Mouse (Mus musculus): ENCODE data around the gene Ezh1. TPM values are rescaled to one million over a fixed set of nuclear protein-coding genes. Genes with fewer than 3 reads are reported as not detected.

Ezh1 gene
- polyA plus RNA-seq, 1 experiment from 2014 or later, result 15.6 TPM

GRCm38 (mm10) chr11:101171721-101172433 is 54.4 kb downstream of the Ezh1 start:
- Histone ChIP-seq H3K9me3 (no peaks in the 10 kb centered on the region), H3K27me3 (peaks cover 79% of the 10 kb centered on the region), H3K36me3 (peaks cover 10% of the 10 kb centered on the region), H3K4me2 (replicated peaks) (peak overlapping the region; percentile 86), H3K4me3 (peak overlapping the region; percentile 58), H3K4me1 (peaks cover 56% of the 10 kb centered on the region), H3K27ac (peak overlapping the region; percentile 84), H3K9ac (peak overlapping the region; percentile 49)
- under 1% methylated on average over 31 of the region's 31 CpGs for WGBS
- peak; percentile 37; the same call in 1 of the 2 replicates for ATAC-seq (ENCODE audit: insufficient number of reproducible peaks, insufficient read depth, low FRiP score, low TSS enrichment)

DNA sequence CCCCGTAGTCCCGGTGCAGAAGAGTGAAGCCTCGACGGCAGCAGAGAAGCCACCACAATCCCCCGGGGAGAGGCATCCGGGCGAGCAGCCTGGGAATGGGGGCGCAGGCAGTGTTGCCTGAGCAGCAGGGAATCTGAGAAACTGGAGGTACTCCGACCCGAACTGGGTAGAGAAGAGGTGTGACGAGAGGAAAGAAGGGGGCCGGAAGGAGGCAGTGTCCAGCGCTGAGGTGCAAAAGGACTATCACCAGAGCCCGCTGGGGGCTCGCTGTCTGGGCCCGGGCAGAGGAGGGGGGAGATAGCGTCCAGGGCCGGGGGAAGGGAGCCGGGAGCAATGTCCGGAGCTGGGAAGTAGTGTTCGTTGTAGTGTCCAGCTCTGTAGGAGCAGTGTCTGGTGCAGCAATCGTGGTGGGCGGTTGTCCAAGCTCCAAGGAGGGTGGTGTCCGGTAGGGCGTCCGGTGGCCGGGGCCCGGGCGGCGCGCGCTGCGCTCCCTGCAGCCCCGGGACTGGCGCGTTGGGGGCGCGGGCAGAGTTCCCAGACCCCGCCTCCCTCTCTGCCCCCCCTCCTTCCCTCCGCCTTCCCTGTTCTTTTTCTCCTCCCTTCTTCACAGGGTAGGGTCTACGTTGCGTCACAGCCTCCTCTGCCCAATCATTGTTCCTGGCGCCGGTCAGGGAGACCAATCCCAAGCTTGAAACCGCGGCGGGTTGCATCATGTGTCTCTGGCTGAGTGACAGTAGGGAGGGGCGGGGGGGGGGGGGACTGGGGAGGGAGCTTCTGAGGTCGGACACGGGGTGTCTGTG is 55.3 kb downstream of the Ezh1 start, which contains the start of gene Plekhh3:
Gene Plekhh3, minus strand, starts transcription at position 541 of the 800 bp plus-strand sequence.
- H3K4me3 ChIP-seq, result peak within 1 kb of the TSS; percentile 58
- H3K27ac ChIP-seq, result peak within 1 kb of the TSS; percentile 84
- peak within 1 kb of the TSS; percentile 86 for H3K4me2 ChIP-seq (replicated peaks)
- under 1% methylated on average over 41 of the region's 50 CpGs for WGBS
- H3K36me3 ChIP-seq, result peaks cover 10% of the 10 kb centered on the region
- H3K4me1 ChIP-seq, result peaks cover 50% of the 10 kb centered on the region
- peaks cover 79% of the 10 kb centered on the region for H3K27me3 ChIP-seq
- peak; percentile 94 for ATAC-seq (ENCODE audit: insufficient number of reproducible peaks, insufficient read depth, low FRiP score, low TSS enrichment)
- H3K9ac ChIP-seq, result peak within 1 kb of the TSS; percentile 62
- no peaks in the 10 kb centered on the region for H3K9me3 ChIP-seq

GRCm38 (mm10) chr11:101170354-101170810 is 55.9 kb downstream of the Ezh1 start, which contains the start of gene Cntnap1:
Gene Cntnap1, plus strand, starts transcription at chr11:101170523.
- Histone ChIP-seq H3K9me3 (no peaks in the 10 kb centered on the region), H3K9ac (peak within 1 kb of the TSS; percentile 62), H3K27ac (peak within 1 kb of the TSS; percentile 20; the same call in 1 of the 2 replicates), H3K4me1 (peaks cover 47% of the 10 kb centered on the region), H3K4me2 (replicated peaks) (peak within 1 kb of the TSS; percentile 86), H3K36me3 (peaks cover 10% of the 10 kb centered on the region), H3K27me3 (peaks cover 79% of the 10 kb centered on the region), H3K4me3 (peak within 1 kb of the TSS; percentile 58)
- no peak for ATAC-seq (ENCODE audit: insufficient number of reproducible peaks, insufficient read depth, low FRiP score, low TSS enrichment)
- WGBS, result under 1% methylated on average over 35 of the region's 35 CpGs

DNA sequence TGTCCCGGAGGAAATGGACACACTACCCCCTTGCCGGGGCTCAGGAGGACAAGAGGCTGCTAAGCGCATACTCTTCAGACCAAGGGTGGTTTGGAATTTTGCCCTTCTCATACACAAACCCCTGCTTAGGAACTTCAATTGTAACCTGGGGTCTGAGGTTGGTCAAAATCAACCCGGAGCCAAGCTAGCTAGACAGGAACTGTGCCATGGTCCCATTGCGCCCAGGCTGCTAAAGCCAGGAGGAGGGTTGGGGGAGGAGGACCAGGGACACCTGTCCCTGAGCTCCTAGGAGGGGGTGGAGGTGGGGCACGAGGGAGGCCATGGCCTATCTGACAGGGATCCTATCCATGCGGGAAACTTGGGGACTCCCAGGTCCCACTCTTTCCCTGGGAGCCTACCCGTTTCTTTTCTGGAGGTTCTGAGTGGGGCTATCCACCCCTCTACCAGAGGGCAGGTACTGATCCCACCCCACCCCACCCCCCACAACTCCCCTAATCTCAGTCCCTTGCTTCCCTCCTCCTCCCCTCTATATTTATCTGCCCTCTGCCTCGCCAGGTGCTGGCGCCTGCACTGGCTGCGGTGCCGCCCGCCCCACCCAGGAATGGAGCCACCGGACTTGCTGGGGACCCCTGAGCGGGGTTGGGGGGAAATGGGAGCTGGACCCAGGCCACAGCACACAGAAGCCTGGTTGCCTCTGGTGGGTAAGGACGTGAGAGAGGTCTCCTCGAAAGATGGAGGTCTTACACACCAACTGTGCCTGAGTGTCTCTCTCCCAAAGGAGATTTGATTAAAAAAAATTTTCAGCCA is 56.8 kb downstream of the Ezh1 start:
- H3K9ac ChIP-seq, result peak overlapping the region; percentile 62; the same call in 1 of the 2 replicates
- H3K4me1 ChIP-seq, result peaks cover 49% of the 10 kb centered on the region
- peaks cover 10% of the 10 kb centered on the region for H3K36me3 ChIP-seq
- peak overlapping the region; percentile 58 for H3K4me3 ChIP-seq
- 10% methylated on average over 16 of the region's 17 CpGs for WGBS
- no peaks in the 10 kb centered on the region for H3K9me3 ChIP-seq
- ATAC-seq (ENCODE audit: insufficient number of reproducible peaks, insufficient read depth, low FRiP score, low TSS enrichment), result no peak
- H3K27ac ChIP-seq, result no peak overlapping the region
- peaks cover 79% of the 10 kb centered on the region for H3K27me3 ChIP-seq
- peak overlapping the region; percentile 86 for H3K4me2 ChIP-seq (replicated peaks)

GRCm38 (mm10) chr11:101168301-101168980 is 57.8 kb downstream of the Ezh1 start:
- Histone ChIP-seq H3K9me3 (no peaks in the 10 kb centered on the region), H3K4me2 (replicated peaks) (peak overlapping the region; percentile 86; the same call in 1 of the 2 replicates), H3K4me1 (peaks cover 48% of the 10 kb centered on the region), H3K9ac (no peak overlapping the region), H3K27ac (no peak overlapping the region), H3K4me3 (no peak overlapping the region), H3K36me3 (peaks cover 10% of the 10 kb centered on the region), H3K27me3 (peaks cover 79% of the 10 kb centered on the region)
- WGBS, result 68% methylated on average over 18 of the region's 18 CpGs
- no peak for ATAC-seq (ENCODE audit: insufficient number of reproducible peaks, insufficient read depth, low FRiP score, low TSS enrichment)

GRCm38 (mm10) chr11:101167963-101168300 is 58.3 kb downstream of the Ezh1 start:
- no peak overlapping the region for H3K27ac ChIP-seq
- no peaks in the 10 kb centered on the region for H3K9me3 ChIP-seq
- no peak overlapping the region for H3K4me2 ChIP-seq (replicated peaks)
- ATAC-seq (ENCODE audit: insufficient number of reproducible peaks, insufficient read depth, low FRiP score, low TSS enrichment), result no peak
- H3K4me3 ChIP-seq, result no peak overlapping the region
- H3K27me3 ChIP-seq, result peaks cover 79% of the 10 kb centered on the region
- H3K4me1 ChIP-seq, result peaks cover 43% of the 10 kb centered on the region
- 44% methylated on average over 8 of the region's 8 CpGs for WGBS
- peaks cover 13% of the 10 kb centered on the region for H3K36me3 ChIP-seq
- H3K9ac ChIP-seq, result no peak overlapping the region

- no peak for ATAC-seq (ENCODE audit: insufficient number of reproducible peaks, insufficient read depth, low FRiP score, low TSS enrichment)
- no peak overlapping the region for H3K27ac ChIP-seq
- H3K9ac ChIP-seq, result no peak overlapping the region
- H3K4me1 ChIP-seq, result peaks cover 40% of the 10 kb centered on the region
- H3K4me3 ChIP-seq, result no peak overlapping the region
- no peak overlapping the region for H3K4me2 ChIP-seq (replicated peaks)
- 46% methylated on average over 19 of the region's 19 CpGs for WGBS
- peaks cover 15% of the 10 kb centered on the region for H3K36me3 ChIP-seq
- H3K9me3 ChIP-seq, result no peaks in the 10 kb centered on the region
- H3K27me3 ChIP-seq, result peaks cover 83% of the 10 kb centered on the region
Measured at GRCm38 (mm10) chr11:101167211-101167962, 58.9 kb downstream of the Ezh1 start.

DNA sequence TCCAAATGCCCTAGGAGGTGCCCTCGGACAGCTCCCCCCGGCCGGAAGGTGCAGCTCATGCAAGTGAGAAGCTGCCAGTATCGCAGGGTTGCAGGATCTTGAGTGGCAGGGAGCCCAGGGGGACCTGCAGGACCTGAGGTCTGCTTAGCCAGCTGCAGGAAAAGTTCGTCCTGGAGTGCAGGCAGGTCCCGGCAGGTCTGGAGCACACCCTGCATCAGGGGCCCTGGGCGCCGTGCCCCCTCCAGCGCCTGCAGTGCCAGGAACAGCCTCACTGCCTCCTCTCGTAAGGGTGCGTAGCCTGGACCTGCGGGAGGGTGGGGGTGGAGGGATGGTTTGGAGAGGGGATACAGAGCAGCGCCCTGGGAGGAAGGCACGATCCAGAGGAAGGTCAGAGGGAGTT is 59.9 kb downstream of the Ezh1 start:
- Histone ChIP-seq H3K4me1 (peaks cover 35% of the 10 kb centered on the region), H3K36me3 (peaks cover 23% of the 10 kb centered on the region), H3K27me3 (peaks cover 94% of the 10 kb centered on the region), H3K4me2 (replicated peaks) (no peak overlapping the region), H3K9me3 (no peaks in the 10 kb centered on the region), H3K9ac (no peak overlapping the region), H3K4me3 (no peak overlapping the region), H3K27ac (no peak overlapping the region)
- no peak for ATAC-seq (ENCODE audit: insufficient number of reproducible peaks, insufficient read depth, low FRiP score, low TSS enrichment)
- WGBS, result 37% methylated on average over 14 of the region's 14 CpGs

- WGBS, result 7% methylated on average over 35 of the region's 35 CpGs
- no peaks in the 10 kb centered on the region for H3K9me3 ChIP-seq
- no peak for ATAC-seq (ENCODE audit: insufficient number of reproducible peaks, insufficient read depth, low FRiP score, low TSS enrichment)
- no peak overlapping the region for H3K9ac ChIP-seq
- peak overlapping the region; percentile 74 for H3K4me2 ChIP-seq (replicated peaks)
- peaks cover 25% of the 10 kb centered on the region for H3K36me3 ChIP-seq
- peaks cover 26% of the 10 kb centered on the region for H3K4me1 ChIP-seq
- H3K27ac ChIP-seq, result no peak overlapping the region
- H3K27me3 ChIP-seq, result peaks cover 88% of the 10 kb centered on the region
- H3K4me3 ChIP-seq, result peak overlapping the region; percentile 41
Measured at GRCm38 (mm10) chr11:101164677-101165580, 61.3 kb downstream of the Ezh1 start.

- Histone ChIP-seq H3K9me3 (no peaks in the 10 kb centered on the region), H3K27ac (no peak overlapping the region), H3K27me3 (peaks cover 82% of the 10 kb centered on the region), H3K4me2 (replicated peaks) (peak overlapping the region; percentile 74), H3K4me3 (peak overlapping the region; percentile 41), H3K36me3 (peaks cover 25% of the 10 kb centered on the region), H3K9ac (peak overlapping the region; percentile 58), H3K4me1 (peaks cover 19% of the 10 kb centered on the region)
- WGBS, result 4% methylated on average over 21 of the region's 21 CpGs
- ATAC-seq (ENCODE audit: insufficient number of reproducible peaks, insufficient read depth, low FRiP score, low TSS enrichment), result no peak
Measured at GRCm38 (mm10) chr11:101164351-101164665, 62.0 kb downstream of the Ezh1 start.

Data from embryonic facial prominence, embryonic 12.5 days (tissue).